13 mouse cellular contexts compared by ENCODE assay signal in genomic region chr14:89357050-89357749, GRCm38 (mm10).
DNase-seq lines count a peak whose midpoint lies in the region; ATAC-seq and TF ChIP-seq lines count a peak whose summit lies in the region.
"Had no signal": no experiment of that assay in that cellular context is flagged by ENCODE, and none has a peak within 500 bp of the region (broad histone marks: within the 10 kb centered on the region; RNA-seq: fewer than 3 reads in every experiment).

No protein-coding gene starts in this region.

- no peaks in the 10 kb centered on the region for H3K9me3 ChIP-seq in lung, postnatal 0 days (ENCODE audit: low read length)
- H3K9me3 ChIP-seq in forebrain, embryonic 16.5 days (ENCODE audit: control insufficient read depth, low read length) = no peaks in the 10 kb centered on the region
- no peaks in the 10 kb centered on the region for H3K9me3 ChIP-seq in midbrain, embryonic 15.5 days
- no peaks in the 10 kb centered on the region for H3K9me3 ChIP-seq in limb, embryonic 10.5 days (replicated peaks)

- ATAC-seq in lung, postnatal 0 days = no peak
- ATAC-seq in forebrain, embryonic 16.5 days = peak; percentile 87
- ATAC-seq in midbrain, embryonic 15.5 days (replicated peaks) = no peak

- H3K9ac ChIP-seq in lung, postnatal 0 days (replicated peaks; ENCODE audit: low read depth) = no peak overlapping the region
- H3K9ac ChIP-seq in forebrain, embryonic 16.5 days (replicated peaks; ENCODE audit: low read depth, low read length) = no peak overlapping the region
- H3K9ac ChIP-seq in midbrain, embryonic 15.5 days = no peak overlapping the region
- H3K9ac ChIP-seq: liver, embryonic 14.5 days had no signal

- no peaks in the 10 kb centered on the region for H3K36me3 ChIP-seq in lung, postnatal 0 days (ENCODE audit: insufficient read depth, low read length)
- no peaks in the 10 kb centered on the region for H3K36me3 ChIP-seq in forebrain, embryonic 16.5 days (ENCODE audit: control insufficient read depth, insufficient read depth)
- H3K36me3 ChIP-seq in midbrain, embryonic 15.5 days (replicated peaks) = no peaks in the 10 kb centered on the region
- no peaks in the 10 kb centered on the region for H3K36me3 ChIP-seq in limb, embryonic 10.5 days

- H3K4me3 ChIP-seq in lung, postnatal 0 days (ENCODE audit: low read depth, low read length) = no peak overlapping the region
- no peak overlapping the region for H3K4me3 ChIP-seq in forebrain, embryonic 16.5 days (replicated peaks; ENCODE audit: low read length)
- H3K4me3 ChIP-seq in midbrain, embryonic 15.5 days = no peak overlapping the region
- H3K4me3 ChIP-seq in limb, embryonic 10.5 days = no peak overlapping the region

- H3K27me3 ChIP-seq in lung, postnatal 0 days (replicated peaks; ENCODE audit: insufficient read depth, low read length) = no peaks in the 10 kb centered on the region
- H3K27me3 ChIP-seq in forebrain, embryonic 16.5 days (replicated peaks; ENCODE audit: control insufficient read depth, insufficient read depth, low read length) = no peaks in the 10 kb centered on the region
- no peaks in the 10 kb centered on the region for H3K27me3 ChIP-seq in midbrain, embryonic 15.5 days (replicated peaks)
- H3K27me3 ChIP-seq in limb, embryonic 10.5 days (ENCODE audit: low read depth, poor library complexity, severe bottlenecking) = no peaks in the 10 kb centered on the region

- no peak for TF ChIP-seq CTCF in lung, postnatal 0 days (IDR thresholded peaks at IDR 0.05)

- H3K4me1 ChIP-seq in lung, postnatal 0 days (ENCODE audit: insufficient read depth, low read depth, low read length) = no peaks in the 10 kb centered on the region
- H3K4me1 ChIP-seq in forebrain, embryonic 16.5 days (replicated peaks; ENCODE audit: control insufficient read depth, insufficient read depth, low read length) = peaks cover 5% of the 10 kb centered on the region
- H3K4me1 ChIP-seq in midbrain, embryonic 15.5 days = no peaks in the 10 kb centered on the region
- peaks cover 4% of the 10 kb centered on the region; the same call in 1 of the 2 replicates for H3K4me1 ChIP-seq in limb, embryonic 10.5 days

- TF ChIP-seq EP300 in lung, postnatal 0 days (IDR thresholded peaks at IDR 0.05) = no peak

- WGBS in lung, postnatal 0 days = 35% methylated on average over 5 of the region's 5 CpGs
- 32% methylated on average over 5 of the region's 5 CpGs for WGBS in forebrain, embryonic 16.5 days
- 51% methylated on average over 5 of the region's 5 CpGs for WGBS in midbrain, embryonic 15.5 days
- WGBS in limb, embryonic 10.5 days = 66% methylated on average over 5 of the region's 5 CpGs

- H3K27ac ChIP-seq in lung, postnatal 0 days (ENCODE audit: low read length) = no peak overlapping the region
- no peak overlapping the region for H3K27ac ChIP-seq in forebrain, embryonic 16.5 days (ENCODE audit: low read length)
- peak overlapping the region; percentile 39; the same call in 1 of the 2 replicates for H3K27ac ChIP-seq in midbrain, embryonic 15.5 days
- no peak overlapping the region for H3K27ac ChIP-seq in limb, embryonic 10.5 days
- H3K27ac ChIP-seq: liver, embryonic 14.5 days had no signal

- H3K4me2 ChIP-seq in lung, postnatal 0 days (replicated peaks; ENCODE audit: low read depth, low read length) = no peak overlapping the region
- no peak overlapping the region for H3K4me2 ChIP-seq in forebrain, embryonic 16.5 days (ENCODE audit: low read length)
- H3K4me2 ChIP-seq in midbrain, embryonic 15.5 days = no peak overlapping the region

- DNase-seq in embryo, embryonic 11 days = peak; percentile 9
- no peak for DNase-seq in embryo, embryonic 9.5 days (ENCODE audit: extremely low spot score)
- DNase-seq in lung, postnatal 0 days (ENCODE audit: low spot score) = peak; percentile 7
- no peak for DNase-seq in lung, postnatal 36 days
- DNase-seq in limb, embryonic 10.5 days (ENCODE audit: low spot score) = no peak
- DNase-seq in layer of hippocampus, postnatal 25 days (ENCODE audit: extremely low spot score in 1 of 2, low spot score in 1 of 2) = no peak
- DNase-seq: adrenal gland, adult 8-10 months; cerebellum, postnatal 25 days; right cerebral cortex, postnatal 14 days; thymus, adult 18-20 months had no signal

Comparison
In these comparisons a context has a peak if more than half of its experiments do, and no peak if none do; other contexts are left out.
1. DNase-seq: peak in embryo, embryonic 11 days (single experiment) and lung, postnatal 0 days (single experiment); none in embryo, embryonic 9.5 days (single experiment), lung, postnatal 36 days (single experiment), limb, embryonic 10.5 days (single experiment) and layer of hippocampus, postnatal 25 days (0 of 2).